Mouse (Mus musculus) liver, adult 2 months (tissue): Measurements from ENCODE around the gene Fam53b. TPM values are rescaled to one million over a fixed set of nuclear protein-coding genes. Genes with fewer than 3 reads are reported as not detected.

ENCODE experiments used
- DNase-seq: peaks from one replicate; pipeline ENCODE4 v3.0.0-alpha.2; 2011; ENCODE audit warnings: low read depth, low spot score; ENCODE audit errors: extremely low read depth
- H3K27ac ChIP-seq: fragments of 200-500 bp; replicated peaks from 2 replicates; pipeline ENCODE4 v1.5.1; 2012; ENCODE audit warnings: low read depth, mild to moderate bottlenecking, control low read depth, inconsistent platforms, low read length; ENCODE audit not compliant: insufficient read depth
- H3K27me3 ChIP-seq: fragments of 200-500 bp; 2 replicates; pipeline ENCODE4 v1.6.1; 2012; ENCODE audit warnings: mild to moderate bottlenecking, moderate library complexity, low read length, inconsistent platforms; ENCODE audit not compliant: control insufficient read depth, insufficient read depth
- H3K36me3 ChIP-seq: fragments of 200-500 bp; 2 replicates; pipeline ENCODE4 v1.6.1; 2012; ENCODE audit warnings: low read length, inconsistent platforms; ENCODE audit not compliant: control insufficient read depth, insufficient read depth
- H3K4me1 ChIP-seq: fragments of 200-500 bp; 2 replicates; pipeline ENCODE4 v1.6.1; 2011; ENCODE audit warnings: low read length; ENCODE audit not compliant: control insufficient read depth, insufficient read depth
- H3K4me3 ChIP-seq: fragments of 200-500 bp; 2 replicates; pipeline ENCODE4 v1.5.1; 2011; ENCODE audit warnings: low read depth, mild to moderate bottlenecking, control low read depth, low read length, moderate library complexity; ENCODE audit not compliant: insufficient read depth
- H3K79me2 ChIP-seq: fragments of 200-500 bp; 2 replicates; pipeline ENCODE4 v1.6.1; 2012; ENCODE audit warnings: inconsistent platforms, mild to moderate bottlenecking, low read length, moderate library complexity; ENCODE audit not compliant: control insufficient read depth, insufficient read depth
- H3K9ac ChIP-seq: fragments of 200-500 bp; 2 replicates; pipeline ENCODE4 v1.6.1; 2012; ENCODE audit warnings: low read depth, mild to moderate bottlenecking, control low read depth, inconsistent platforms, low read length
- CTCF ChIP-seq: fragments of 200-500 bp; IDR thresholded peaks from 2 replicates; pipeline ENCODE4 v1.5.1; 2011; ENCODE audit warnings: low read depth, low read length, control low read depth
- POLR2A ChIP-seq: fragments of 200-500 bp; IDR thresholded peaks from 2 replicates; pipeline ENCODE4 v1.6.1; 2011; ENCODE audit warnings: low read length, control low read depth; ENCODE audit not compliant: insufficient read depth; ENCODE audit errors: extremely low read depth
- WGBS: fragments of 180-500 bp; shearing (Covaris S2); methylation state at CpG from one replicate; pipeline ENCODE4 v1.1.7; 2018; 5-methylcytosine and 5-hydroxymethylcytosine counted together
- polyA plus RNA-seq: library from polyadenylated mRNA; depleted of rRNA; stranded (reverse); fragments of >200 nt; gene quantifications from 2 replicates; pipeline ENCODE4 v1.2.3, GENCODE M21; 2012
- total RNA-seq: library from RNA; depleted of rRNA; stranded (reverse); fragments of >200 nt; gene quantifications from 2 replicates; pipeline ENCODE4 v1.2.3, GENCODE M21; 2014

Gene Fam53b
- total and polyA plus RNA-seq, 2 experiments: 4.3 to 9.1 TPM

GRCm38 (mm10) chr7:132756325-132756724 is 57.4 kb downstream of the Fam53b start:
- DNase-seq: no peak
- Histone ChIP-seq H3K4me3 (no peak overlapping the region), H3K27ac (no peak overlapping the region), H3K79me2 (peaks cover 3% of the 10 kb centered on the region; the same call in 1 of the 2 replicates), H3K27me3 (no peaks in the 10 kb centered on the region), H3K9ac (no peak overlapping the region), H3K4me1 (peaks cover under 1% of the 10 kb centered on the region), H3K36me3 (peaks cover 8% of the 10 kb centered on the region)
- TF ChIP-seq CTCF (no peak), POLR2A (no peak)
- 88% methylated on average over 5 of the region's 5 CpGs for WGBS

- no peaks in the 10 kb centered on the region for H3K27me3 ChIP-seq
- whole genome bisulfite sequencing: 84% methylated on average over 3 of the region's 3 CpGs
- TF ChIP-seq POLR2A (no peak), CTCF (no peak)
- no peaks in the 10 kb centered on the region; the same call in 1 of the 2 replicates for H3K79me2 ChIP-seq
- no peak overlapping the region for H3K27ac ChIP-seq
- H3K4me3 ChIP-seq: no peak overlapping the region
- H3K4me1 ChIP-seq: no peaks in the 10 kb centered on the region
- H3K36me3 ChIP-seq: peaks cover 8% of the 10 kb centered on the region
- H3K9ac ChIP-seq: no peak overlapping the region
- no peak for DNase-seq
These were observed 59.3 kb downstream of the Fam53b start for GRCm38 (mm10) chr7:132754389-132754750.

- TF ChIP-seq CTCF (no peak), POLR2A (no peak)
- Histone ChIP-seq H3K27ac (no peak overlapping the region), H3K4me1 (no peaks in the 10 kb centered on the region), H3K79me2 (no peaks in the 10 kb centered on the region; the same call in 1 of the 2 replicates), H3K4me3 (no peak overlapping the region), H3K36me3 (peaks cover 5% of the 10 kb centered on the region; the same call in 1 of the 2 replicates), H3K27me3 (no peaks in the 10 kb centered on the region), H3K9ac (no peak overlapping the region)
- 85% methylated on average over 4 of the region's 4 CpGs for WGBS
- no peak for DNase-seq
These were observed 59.9 kb downstream of the Fam53b start for GRCm38 (mm10) chr7:132753518-132754388.

- WGBS: 31% methylated on average over 2 of the region's 2 CpGs
- TF ChIP-seq POLR2A (no peak), CTCF (no peak)
- Histone ChIP-seq H3K27ac (no peak overlapping the region), H3K79me2 (no peaks in the 10 kb centered on the region; the same call in 1 of the 2 replicates), H3K27me3 (no peaks in the 10 kb centered on the region), H3K9ac (no peak overlapping the region), H3K4me3 (no peak overlapping the region), H3K4me1 (no peaks in the 10 kb centered on the region), H3K36me3 (no peaks in the 10 kb centered on the region)
- no peak for DNase-seq
These were observed 62.0 kb downstream of the Fam53b start for GRCm38 (mm10) chr7:132751716-132752115.

- no peak for DNase-seq
- no peaks in the 10 kb centered on the region for H3K27me3 ChIP-seq
- no peaks in the 10 kb centered on the region for H3K36me3 ChIP-seq
These were observed 64.2 kb downstream of the Fam53b start for GRCm38 (mm10) chr7:132749504-132749903.

More at GRCm38 (mm10) chr7:132749504-132749903, 64.2 kb downstream of the Fam53b start:
- H3K79me2 ChIP-seq: no peaks in the 10 kb centered on the region
- no peak overlapping the region for H3K9ac ChIP-seq
- H3K4me1 ChIP-seq: no peaks in the 10 kb centered on the region
- no peak overlapping the region for H3K4me3 ChIP-seq
- TF ChIP-seq POLR2A (no peak), CTCF (no peak)
- WGBS: 95% methylated on average over 11 of the region's 11 CpGs
- H3K27ac ChIP-seq: no peak overlapping the region
